Mouse (Mus musculus): ENCODE measurements around the gene Defa32. TPM values are rescaled to one million over a fixed set of nuclear protein-coding genes. Genes with fewer than 3 reads are reported as not detected.

The Defa32 gene
- polyA plus RNA-seq (2012; ENCODE audit: low replicate concordance): not detected in 2 replicates

DNA sequence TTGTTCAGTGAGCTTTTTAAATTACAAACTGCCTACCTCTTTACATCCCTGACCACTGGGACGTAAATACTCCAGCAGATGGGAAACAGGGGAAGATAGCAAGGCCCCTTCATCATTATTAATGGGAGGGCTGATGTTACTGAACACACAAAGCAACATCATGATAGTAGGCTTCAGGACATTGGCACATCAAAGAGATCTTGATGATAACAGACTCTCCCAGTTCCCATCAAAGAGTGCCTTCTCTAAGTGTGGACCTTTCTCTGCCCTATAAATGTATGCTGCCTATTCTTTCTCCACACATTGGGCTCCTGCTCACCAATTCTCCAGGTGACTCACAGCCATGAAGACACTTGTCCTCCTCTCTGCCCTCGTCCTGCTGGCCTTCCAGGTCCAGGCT, at the start of gene Defa32:
Gene Defa32 (plus strand): TSS at position 301 of the 400 bp plus-strand sequence.

DNA sequence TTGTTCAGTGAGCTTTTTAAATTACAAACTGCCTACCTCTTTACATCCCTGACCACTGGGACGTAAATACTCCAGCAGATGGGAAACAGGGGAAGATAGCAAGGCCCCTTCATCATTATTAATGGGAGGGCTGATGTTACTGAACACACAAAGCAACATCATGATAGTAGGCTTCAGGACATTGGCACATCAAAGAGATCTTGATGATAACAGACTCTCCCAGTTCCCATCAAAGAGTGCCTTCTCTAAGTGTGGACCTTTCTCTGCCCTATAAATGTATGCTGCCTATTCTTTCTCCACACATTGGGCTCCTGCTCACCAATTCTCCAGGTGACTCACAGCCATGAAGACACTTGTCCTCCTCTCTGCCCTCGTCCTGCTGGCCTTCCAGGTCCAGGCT, 19.9 kb upstream of the Defa32 start, which contains the start of gene Defa20:
Gene Defa20 (plus strand): TSS at position 301 of the 400 bp plus-strand sequence.

DNA sequence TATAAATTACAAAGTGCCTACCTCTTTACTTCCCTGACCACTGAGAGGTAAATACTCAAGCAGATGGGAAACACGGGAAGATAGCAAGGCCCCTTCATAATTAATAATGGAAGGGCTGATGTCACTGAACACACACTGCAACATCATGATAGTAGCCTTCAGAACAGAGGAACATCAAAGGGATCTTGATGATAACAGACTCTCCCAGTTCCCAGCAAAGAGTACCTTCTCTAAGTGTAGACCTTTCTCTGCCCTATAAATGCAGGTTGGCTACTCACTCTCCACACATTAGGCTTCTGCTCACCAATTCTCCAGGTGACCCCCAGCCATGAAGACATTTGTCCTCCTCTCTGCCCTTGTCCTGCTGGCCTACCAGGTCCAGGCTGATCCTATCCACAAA, 36.3 kb downstream of the Defa32 start, which contains the start of gene Defa37:
Gene Defa37 (plus strand): TSS at position 301 of the 400 bp plus-strand sequence.

Other genes with a start within 250 kb of the Defa32 start
- gene Defa27, start 213.5 kb upstream of the Defa32 start, polyA plus RNA-seq (2012; ENCODE audit: low replicate concordance): not detected in 2 replicates
- gene Defa29, start 202.0 kb upstream of the Defa32 start, polyA plus RNA-seq (2012; ENCODE audit: low replicate concordance): not detected in 2 replicates
- not detected in 2 replicates for gene Defa2, start 150.5 kb upstream of the Defa32 start, polyA plus RNA-seq (2012; ENCODE audit: low replicate concordance)
- not detected in 2 replicates for gene Defa33, start 137.2 kb upstream of the Defa32 start, polyA plus RNA-seq (2012; ENCODE audit: low replicate concordance)
- gene Defa36, start 101.6 kb upstream of the Defa32 start, polyA plus RNA-seq (2012; ENCODE audit: low replicate concordance): not detected in 2 replicates
- not detected in 2 replicates for gene Gm7849, start 72.5 kb upstream of the Defa32 start, polyA plus RNA-seq (2012; ENCODE audit: low replicate concordance)
- gene Defa20, start 19.8 kb upstream of the Defa32 start, polyA plus RNA-seq (2012; ENCODE audit: low replicate concordance): not detected in 2 replicates
- gene Defa37, start 36.4 kb downstream of the Defa32 start, polyA plus RNA-seq (2012; ENCODE audit: low replicate concordance): not detected in 2 replicates
- gene Defa28, start 54.0 kb downstream of the Defa32 start, polyA plus RNA-seq (2012; ENCODE audit: low replicate concordance): not detected in 2 replicates
- gene Gm7861, start 65.5 kb downstream of the Defa32 start, polyA plus RNA-seq (2012; ENCODE audit: low replicate concordance): not detected in 2 replicates
- gene Defa26, start 89.2 kb downstream of the Defa32 start, polyA plus RNA-seq (2012; ENCODE audit: low replicate concordance): not detected in 2 replicates
- gene Defa17, start 126.7 kb downstream of the Defa32 start, polyA plus RNA-seq (2012; ENCODE audit: low replicate concordance): not detected in 2 replicates
- not detected in 2 replicates for gene Defa34, start 136.8 kb downstream of the Defa32 start, polyA plus RNA-seq (2012; ENCODE audit: low replicate concordance)
- not detected in 2 replicates for gene AY761184, start 174.6 kb downstream of the Defa32 start, polyA plus RNA-seq (2012; ENCODE audit: low replicate concordance)
- not detected in 2 replicates for gene Defa24, start 205.5 kb downstream of the Defa32 start, polyA plus RNA-seq (2012; ENCODE audit: low replicate concordance)

Measured in hematopoietic multipotent progenitor cell, adult 10-12 weeks (in vitro differentiated cells).